Mouse (Mus musculus): ENCODE data around the gene Kat5. TPM values are rescaled to one million over a fixed set of nuclear protein-coding genes. Genes with fewer than 3 reads are reported as not detected.

Gene Kat5
- polyA plus RNA-seq (2021; fragmentation: Nextera tagmentation), result 41.3 and 45.1 TPM in 2 replicates
- long read RNA-seq, experiment 1, transcript Kat5-206 (13 exons, 1,386 nt), result major isoform, 7 of 48 reads
- long read RNA-seq, experiment 1, transcript Kat5-211 (11 exons, 1,960 nt), result major isoform, 7 of 48 reads
- long read RNA-seq, experiment 1, partial matches to known transcripts, result 17 of 48 reads
- long read RNA-seq, experiment 1, other reads (novel, unspliced or antisense), result 11 of 48 reads
- long read RNA-seq, experiment 2, transcript Kat5-211 (11 exons, 1,960 nt), result major isoform, 50 of 242 reads
- long read RNA-seq, experiment 2, transcript Kat5-206 (13 exons, 1,386 nt), result minor isoform, 27 of 242 reads
- long read RNA-seq, experiment 2, transcript Kat5-201 (14 exons, 2,154 nt), result minor isoform, 37 of 242 reads
- long read RNA-seq, experiment 2, transcript Kat5-202 (12 exons, 1,905 nt), result minor isoform, 34 of 242 reads
- long read RNA-seq, experiment 2, partial matches to known transcripts, result 73 of 242 reads
- long read RNA-seq, experiment 2, other reads (novel, unspliced or antisense), result 21 of 242 reads

DNA sequence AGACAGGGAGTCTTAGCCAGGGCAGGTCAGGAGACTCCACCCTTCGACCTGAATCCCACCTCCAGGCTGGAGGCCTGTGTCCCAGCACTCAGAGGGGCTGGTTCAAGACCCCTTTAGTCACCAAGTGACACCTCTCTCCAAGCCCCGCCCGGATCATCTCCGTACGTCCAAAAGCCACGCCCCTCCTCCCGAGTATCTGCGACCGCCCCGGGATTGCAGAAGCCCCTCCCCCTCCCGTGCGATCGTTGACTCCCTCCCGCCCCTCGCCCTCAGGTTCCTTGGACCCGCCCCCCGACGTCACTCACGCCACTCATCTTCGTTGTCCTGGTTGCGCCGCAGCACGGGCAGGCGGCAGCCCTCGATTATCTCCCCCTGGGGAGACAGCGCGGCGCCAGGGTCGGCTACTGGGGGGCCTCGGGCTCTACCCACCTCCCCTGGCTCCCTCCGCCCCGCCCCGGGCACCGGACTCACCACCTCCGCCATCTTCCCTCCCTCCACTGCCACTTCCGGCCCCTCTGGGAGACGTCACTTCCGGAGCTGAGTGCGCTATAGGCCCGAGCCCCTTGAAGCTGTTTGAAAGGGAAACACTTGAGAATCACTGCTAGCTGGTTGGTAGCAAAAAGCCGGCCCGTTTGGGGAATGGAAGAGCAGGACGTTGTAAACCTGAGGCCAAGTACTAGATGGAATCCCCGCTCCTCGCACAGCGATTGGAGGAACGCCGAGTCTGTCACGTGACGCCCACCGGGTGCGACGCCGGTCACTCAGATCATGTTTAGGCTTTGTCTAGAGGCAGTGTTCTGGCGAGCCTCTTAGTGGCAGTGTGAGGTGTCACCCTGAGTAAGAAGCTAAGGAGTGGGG is at the start of gene Kat5:
Gene Kat5, minus strand, starts transcription at position 691 of the 858 bp plus-strand sequence.

DNA sequence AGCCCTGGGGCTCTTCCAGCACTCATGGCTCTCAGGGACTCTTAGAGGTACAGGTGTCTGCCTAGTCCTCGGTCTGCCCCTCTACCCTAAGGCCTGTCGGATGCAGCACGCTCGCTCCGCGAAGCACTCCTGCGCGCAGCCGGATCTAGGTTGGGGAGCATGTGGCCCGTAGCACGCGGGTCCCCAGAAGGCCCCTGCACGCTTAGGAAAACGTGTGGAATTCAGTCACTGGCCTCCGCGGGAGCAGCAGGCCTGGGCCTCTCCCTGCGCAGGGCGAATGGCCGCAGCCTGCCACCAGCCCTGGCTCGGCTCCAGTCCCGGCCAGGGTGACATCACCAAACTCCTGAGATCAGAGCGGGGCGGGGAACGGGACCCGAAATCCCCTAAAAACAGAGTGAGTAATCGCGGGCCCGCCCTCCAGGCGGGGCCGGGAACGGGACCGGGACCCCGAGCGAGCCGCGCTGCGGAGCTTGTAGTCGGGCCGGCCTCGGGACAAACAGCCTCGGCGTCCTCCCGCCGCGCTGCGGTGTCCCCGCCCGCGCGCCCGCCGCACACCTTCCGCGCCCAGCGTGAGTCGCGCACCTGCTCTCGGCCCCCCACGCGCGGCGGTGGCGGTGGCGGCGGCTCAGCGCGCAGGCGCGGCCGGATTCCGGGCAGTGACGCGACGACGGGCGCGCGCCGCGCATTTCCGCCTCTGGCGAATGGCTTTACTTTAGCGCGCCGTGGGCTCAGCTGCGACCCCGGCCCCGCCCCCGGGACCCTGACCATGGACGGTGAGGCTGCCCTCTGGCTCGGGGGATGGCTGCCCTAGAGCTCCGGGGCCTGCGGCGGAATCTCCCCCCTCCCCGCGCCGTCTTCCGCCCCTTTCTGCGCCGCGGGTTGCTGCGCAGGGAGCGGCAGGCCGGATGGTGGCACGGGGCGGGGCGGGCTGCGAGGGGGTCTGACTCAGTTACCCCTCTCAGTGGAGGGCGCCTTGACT is 27.3 kb upstream of the Kat5 start, which contains the start of gene Rela:
Gene Rela, plus strand, starts transcription at position 415 of the 979 bp plus-strand sequence.

DNA sequence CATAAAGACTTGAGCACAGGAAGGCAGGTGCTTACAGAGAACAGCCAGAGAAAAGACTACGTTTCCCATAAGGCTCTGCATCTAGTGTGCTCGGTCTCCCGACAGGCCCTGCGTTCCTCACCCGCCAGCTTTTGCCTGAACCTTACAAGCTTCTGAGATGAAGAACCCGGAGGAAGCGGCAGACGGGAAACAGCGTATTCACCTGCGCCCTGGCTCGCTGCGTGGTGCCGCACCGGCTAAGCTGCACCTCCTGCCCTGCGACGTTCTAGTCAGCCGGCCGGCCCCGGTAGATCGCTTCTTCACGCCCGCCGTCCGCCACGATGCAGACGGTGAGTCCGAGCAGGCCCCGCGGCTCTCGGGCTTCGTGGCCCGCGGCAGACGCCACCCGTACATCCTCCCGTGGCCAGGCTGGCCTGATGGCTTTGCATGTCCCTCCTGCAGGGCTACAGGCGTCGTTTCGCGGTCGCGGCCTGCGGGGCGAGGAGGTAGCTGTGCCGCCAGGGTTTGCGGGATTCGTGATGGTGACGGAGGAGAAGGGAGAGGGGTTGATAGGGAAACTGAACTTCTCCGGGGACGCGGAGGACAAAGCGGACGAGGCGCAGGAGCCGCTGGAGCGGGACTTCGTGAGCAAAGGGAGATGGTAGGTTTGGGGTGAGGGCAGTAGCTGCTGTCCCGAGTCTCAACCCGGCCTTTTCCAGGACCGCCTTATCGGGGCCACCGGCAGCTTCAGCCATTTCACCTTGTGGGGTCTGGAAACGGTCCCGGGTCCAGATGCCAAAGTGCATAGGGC is 8.1 kb downstream of the Kat5 start, which contains the start of gene Rnaseh2c:
Gene Rnaseh2c, plus strand, starts transcription at position 122 of the 790 bp plus-strand sequence.

DNA sequence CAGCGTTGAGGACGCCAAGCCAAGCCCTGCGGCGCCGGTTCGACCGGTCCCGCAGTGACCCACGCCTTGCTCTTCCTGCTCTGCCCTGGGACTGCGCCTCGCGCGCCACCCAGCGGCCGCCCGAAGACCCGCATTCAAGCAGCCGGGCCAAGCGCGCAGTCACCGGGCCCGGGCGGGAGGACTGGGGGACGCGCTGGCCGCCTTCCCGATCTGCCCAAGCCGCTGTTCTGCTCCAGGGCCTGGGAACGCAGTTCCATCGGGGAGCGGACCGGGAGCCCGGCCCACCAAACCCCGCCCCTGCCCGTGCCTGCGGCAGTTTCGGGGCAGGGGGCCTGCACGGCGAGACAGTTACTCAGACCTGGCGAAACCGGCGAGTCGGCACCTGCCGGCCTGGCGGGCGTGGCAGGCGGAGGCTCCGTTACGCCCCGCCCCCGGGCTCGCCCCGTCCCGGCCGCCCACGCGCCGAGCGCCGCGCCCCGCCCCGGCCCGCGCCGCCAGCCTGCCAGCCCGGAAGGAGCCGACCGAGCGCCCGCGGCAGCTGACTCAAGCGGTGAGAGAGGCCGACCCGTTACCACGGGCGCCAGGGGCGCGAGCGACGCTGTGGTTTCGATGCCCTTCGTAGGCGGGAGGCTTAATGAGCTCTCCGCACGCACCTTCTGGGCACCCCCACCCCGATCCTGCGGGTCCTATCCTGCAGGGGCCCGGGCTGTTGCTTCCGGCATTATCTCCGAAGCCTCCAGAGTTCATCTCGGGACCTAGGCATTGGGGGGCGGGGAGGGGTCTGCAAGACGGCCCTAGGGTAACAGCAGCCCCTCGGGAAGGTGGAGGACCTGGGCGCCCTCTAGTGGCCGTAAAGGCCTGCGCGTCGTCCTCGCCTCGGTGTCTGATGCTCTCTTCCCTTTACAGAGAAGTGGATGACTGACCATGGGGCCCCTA is 42.2 kb downstream of the Kat5 start, which contains the start of gene Ap5b1:
Gene Ap5b1, plus strand, starts transcription at position 492 of the 936 bp plus-strand sequence.

DNA sequence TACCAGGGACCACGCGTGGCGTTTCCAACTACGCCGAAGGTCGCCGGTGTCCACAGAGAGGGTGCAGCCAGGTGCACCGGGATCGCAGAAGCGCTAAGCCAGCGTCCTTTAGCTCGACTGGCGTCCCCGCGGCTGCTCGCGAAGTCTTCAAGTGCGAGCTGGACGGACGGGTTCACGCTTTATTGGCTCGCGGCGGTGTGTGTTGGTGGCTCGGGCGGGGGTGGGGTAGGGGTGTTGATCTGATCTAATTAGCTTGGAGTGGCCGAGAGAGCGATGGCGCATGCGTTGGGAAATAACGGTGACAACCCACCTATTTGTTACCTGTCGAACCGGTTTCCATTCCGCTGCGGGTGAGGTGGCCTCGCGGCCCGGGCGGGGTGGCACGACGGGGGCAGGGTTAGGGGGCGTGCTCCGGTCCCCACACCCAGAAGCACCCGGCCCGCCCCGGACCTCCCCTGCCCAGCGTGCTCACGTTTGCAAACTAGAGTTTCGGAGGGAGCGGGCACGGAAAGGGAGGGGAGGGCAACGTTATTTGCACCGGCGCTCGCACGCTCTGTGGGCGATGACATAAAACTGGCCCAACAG is 49.5 kb downstream of the Kat5 start, which contains the start of gene Ovol1:
Gene Ovol1, minus strand, starts transcription at position 190 of the 585 bp plus-strand sequence.

Other genes with a start within 250 kb of the Kat5 start
- gene Eif1ad, start 243.5 kb downstream of the Kat5 start, polyA plus RNA-seq (2021; fragmentation: Nextera tagmentation), result 22.7 and 28.8 TPM in 2 replicates
- 166 and 174 TPM in 2 replicates for gene Banf1, start 243.1 kb downstream of the Kat5 start, polyA plus RNA-seq (2021; fragmentation: Nextera tagmentation)
- gene Sart1, start 221.5 kb downstream of the Kat5 start, polyA plus RNA-seq (2021; fragmentation: Nextera tagmentation), result 23.3 and 23.5 TPM in 2 replicates
- gene Tsga10ip, start 207.7 kb downstream of the Kat5 start, polyA plus RNA-seq (2021; fragmentation: Nextera tagmentation), result not detected in 2 replicates
- 165 and 209 TPM in 2 replicates for gene Drap1, start 185.3 kb downstream of the Kat5 start, polyA plus RNA-seq (2021; fragmentation: Nextera tagmentation)
- 40.3 and 40.7 TPM in 2 replicates for gene AI837181, start 185.1 kb downstream of the Kat5 start, polyA plus RNA-seq (2021; fragmentation: Nextera tagmentation)
- 0.38 TPM in 1 of 2 replicates, not detected in the other for gene Fosl1, start 162.7 kb downstream of the Kat5 start, polyA plus RNA-seq (2021; fragmentation: Nextera tagmentation)
- 15.8 and 16.5 TPM in 2 replicates for gene Ccdc85b, start 152.3 kb downstream of the Kat5 start, polyA plus RNA-seq (2021; fragmentation: Nextera tagmentation)
- gene Fibp, start 149.6 kb downstream of the Kat5 start, polyA plus RNA-seq (2021; fragmentation: Nextera tagmentation), result 85.1 and 88.5 TPM in 2 replicates
- gene Ctsw, start 141.7 kb downstream of the Kat5 start, polyA plus RNA-seq (2021; fragmentation: Nextera tagmentation), result 0.20 and 0.41 TPM in 2 replicates
- gene Efemp2, start 136.3 kb downstream of the Kat5 start, polyA plus RNA-seq (2021; fragmentation: Nextera tagmentation), result 17.7 and 32.4 TPM in 2 replicates
- 24.3 and 24.9 TPM in 2 replicates for gene Mus81, start 121.8 kb downstream of the Kat5 start, polyA plus RNA-seq (2021; fragmentation: Nextera tagmentation)
- 906 and 1,048 TPM in 2 replicates for gene Cfl1, start 119.8 kb downstream of the Kat5 start, polyA plus RNA-seq (2021; fragmentation: Nextera tagmentation)
- gene 1700020D05Rik, start 106.5 kb downstream of the Kat5 start, polyA plus RNA-seq (2021; fragmentation: Nextera tagmentation), result not detected in 2 replicates
- gene Snx32, start 99.7 kb downstream of the Kat5 start, polyA plus RNA-seq (2021; fragmentation: Nextera tagmentation), result 50.6 and 51.6 TPM in 2 replicates
- gene Ovol1, start 49.6 kb downstream of the Kat5 start, polyA plus RNA-seq (2021; fragmentation: Nextera tagmentation), result not detected in 2 replicates
- 2.8 and 5.1 TPM in 2 replicates for gene Ap5b1, start 42.2 kb downstream of the Kat5 start, polyA plus RNA-seq (2021; fragmentation: Nextera tagmentation)
- gene Rnaseh2c, start 8.4 kb downstream of the Kat5 start, polyA plus RNA-seq (2021; fragmentation: Nextera tagmentation), result 47.4 and 53.5 TPM in 2 replicates
- 9.2 and 14.8 TPM in 2 replicates for gene Rela, start 27.2 kb upstream of the Kat5 start, polyA plus RNA-seq (2021; fragmentation: Nextera tagmentation)
- 7.2 and 9.3 TPM in 2 replicates for gene Sipa1, start 53.5 kb upstream of the Kat5 start, polyA plus RNA-seq (2021; fragmentation: Nextera tagmentation)
- 6.1 and 6.9 TPM in 2 replicates for gene Map3k11, start 78.5 kb upstream of the Kat5 start, polyA plus RNA-seq (2021; fragmentation: Nextera tagmentation)
- 6.7 and 8.1 TPM in 2 replicates for gene Pcnx3, start 78.7 kb upstream of the Kat5 start, polyA plus RNA-seq (2021; fragmentation: Nextera tagmentation)
- gene Kcnk7, start 94.1 kb upstream of the Kat5 start, polyA plus RNA-seq (2021; fragmentation: Nextera tagmentation), result 0.65 and 0.82 TPM in 2 replicates
- 9.6 and 11.4 TPM in 2 replicates for gene Ehbp1l1, start 116.1 kb upstream of the Kat5 start, polyA plus RNA-seq (2021; fragmentation: Nextera tagmentation)
- gene Fam89b, start 119.4 kb upstream of the Kat5 start, polyA plus RNA-seq (2021; fragmentation: Nextera tagmentation), result 13.9 and 17.1 TPM in 2 replicates
- gene Ltbp3, start 130.7 kb upstream of the Kat5 start, polyA plus RNA-seq (2021; fragmentation: Nextera tagmentation), result 2.5 and 4.3 TPM in 2 replicates
- 53.3 and 62.2 TPM in 2 replicates for gene Scyl1, start 161.2 kb upstream of the Kat5 start, polyA plus RNA-seq (2021; fragmentation: Nextera tagmentation)